ENCODE assay signal across 9 mouse cellular contexts in genomic region chr10:20725384-20725983, GRCm38 (mm10). TPM values are rescaled to one million over a fixed set of nuclear protein-coding genes. Genes with fewer than 3 reads are reported as not detected.
A peak's percentile ranks its signal among the peaks of the same experiment; 100 is the strongest.
DNase-seq lines count a peak whose midpoint lies in the region; ATAC-seq lines count a peak whose summit lies in the region.
"Had no signal": no experiment of that assay in that cellular context is flagged by ENCODE, and none has a peak within 500 bp of the region (broad histone marks: within the 10 kb centered on the region; RNA-seq: fewer than 3 reads in every experiment).

No protein-coding gene starts in this region.

- 0 out of 2 replicates have a peak, but pooled peaks have one; percentile 9 for ATAC-seq in embryonic facial prominence, embryonic 13.5 days (ENCODE audit: insufficient number of reproducible peaks, insufficient read depth, low FRiP score, low TSS enrichment, low read depth)
- ATAC-seq in intestine, embryonic 15.5 days: no peak
- ATAC-seq in midbrain, embryonic 14.5 days (ENCODE audit: low FRiP score, low TSS enrichment): no peak
- no peak for ATAC-seq in monocyte, adult 5-6 weeks (replicated peaks; ENCODE audit: insufficient number of reproducible peaks, low FRiP score, low TSS enrichment, poor library complexity, severe bottlenecking)
- ATAC-seq in cerebellum, adult (ENCODE audit: insufficient number of reproducible peaks, low FRiP score, low TSS enrichment): no peak

- peak; percentile 36 for DNase-seq in kidney, adult 9 months
- DNase-seq in kidney, postnatal 14 days: no peak
- no peak for DNase-seq in midbrain, embryonic 14.5 days
- no peak for DNase-seq in ovary, adult 18-20 months (ENCODE audit: low spot score)

- peaks cover 24% of the 10 kb centered on the region for H3K4me1 ChIP-seq in embryonic facial prominence, embryonic 13.5 days
- peaks cover 10% of the 10 kb centered on the region; the same call in 1 of the 2 replicates for H3K4me1 ChIP-seq in intestine, embryonic 15.5 days (replicated peaks)
- H3K4me1 ChIP-seq in midbrain, embryonic 14.5 days (ENCODE audit: control insufficient read depth, insufficient read depth, low read length): peaks cover 14% of the 10 kb centered on the region; the same call in 1 of the 2 replicates

- peak overlapping the region; percentile 48 for H3K4me3 ChIP-seq in embryonic facial prominence, embryonic 13.5 days
- no peak overlapping the region for H3K4me3 ChIP-seq in intestine, embryonic 15.5 days (replicated peaks)
- peak overlapping the region; percentile 35; the same call in 1 of the 2 replicates for H3K4me3 ChIP-seq in midbrain, embryonic 14.5 days (replicated peaks; ENCODE audit: low read depth, low read length)

- H3K27ac ChIP-seq in embryonic facial prominence, embryonic 13.5 days: peak overlapping the region; percentile 91
- H3K27ac ChIP-seq in intestine, embryonic 15.5 days: no peak overlapping the region
- no peak overlapping the region for H3K27ac ChIP-seq in midbrain, embryonic 14.5 days (replicated peaks; ENCODE audit: low read depth, low read length)

- peak overlapping the region; percentile 65 for H3K4me2 ChIP-seq in embryonic facial prominence, embryonic 13.5 days
- peak overlapping the region; percentile 65 for H3K4me2 ChIP-seq in intestine, embryonic 15.5 days (replicated peaks)
- peak overlapping the region; percentile 56 for H3K4me2 ChIP-seq in midbrain, embryonic 14.5 days (ENCODE audit: low read length)

- no peaks in the 10 kb centered on the region for H3K27me3 ChIP-seq in embryonic facial prominence, embryonic 13.5 days
- no peaks in the 10 kb centered on the region for H3K27me3 ChIP-seq in intestine, embryonic 15.5 days (replicated peaks)
- H3K27me3 ChIP-seq in midbrain, embryonic 14.5 days (ENCODE audit: control insufficient read depth, insufficient read depth, low read length): no peaks in the 10 kb centered on the region

- H3K9me3 ChIP-seq in embryonic facial prominence, embryonic 13.5 days: no peaks in the 10 kb centered on the region
- no peaks in the 10 kb centered on the region for H3K9me3 ChIP-seq in intestine, embryonic 15.5 days
- H3K9me3 ChIP-seq in midbrain, embryonic 14.5 days (ENCODE audit: control insufficient read depth, low read length): no peaks in the 10 kb centered on the region

- H3K36me3 ChIP-seq in embryonic facial prominence, embryonic 13.5 days: no peaks in the 10 kb centered on the region
- H3K36me3 ChIP-seq in intestine, embryonic 15.5 days: no peaks in the 10 kb centered on the region
- no peaks in the 10 kb centered on the region for H3K36me3 ChIP-seq in midbrain, embryonic 14.5 days (ENCODE audit: control insufficient read depth, insufficient read depth, low read length)

- WGBS in embryonic facial prominence, embryonic 13.5 days: 16% methylated on average over 8 of the region's 8 CpGs
- whole genome bisulfite sequencing in intestine, embryonic 15.5 days: 64% methylated on average over 8 of the region's 8 CpGs
- WGBS in midbrain, embryonic 14.5 days: 46% methylated on average over 8 of the region's 8 CpGs

- H3K9ac ChIP-seq in embryonic facial prominence, embryonic 13.5 days: peak overlapping the region; percentile 44; the same call in 1 of the 2 replicates
- no peak overlapping the region for H3K9ac ChIP-seq in intestine, embryonic 15.5 days
- no peak overlapping the region for H3K9ac ChIP-seq in midbrain, embryonic 14.5 days (replicated peaks; ENCODE audit: low read length)

RNA-seq across cellular contexts. Expression of gene Pde7b, which starts 0.6 kb away (rescaled TPM):
- 14.9 and 15.2 TPM in 2 replicates for polyA plus RNA-seq in embryonic facial prominence, embryonic 13.5 days (2015; fragmentation: Nextera tagmentation; extraction: Ambion mirVana)
- 2.9 and 3.2 TPM in 2 replicates for polyA plus RNA-seq in intestine, embryonic 15.5 days (2015; fragmentation: Nextera tagmentation; extraction: Ambion mirVana)
- polyA plus RNA-seq in midbrain, embryonic 14.5 days (2014; fragmentation: Nextera tagmentation; extraction: Ambion mirVana): 1.9 and 2.0 TPM in 2 replicates
- 3.2 to 3.7 TPM (median 3.6 TPM) in 3 replicates for total RNA-seq in monocyte, adult 5-6 weeks (2017)
- total RNA-seq: MEL had no signal
